Mouse (Mus musculus) ES-E14 (cell line): ENCODE results near the gene Tbc1d8b.
A peak's percentile ranks its signal among the peaks of the same experiment; 100 is the strongest.

Source experiments
- CHD2 ChIP-seq: IDR thresholded peaks from 2 replicates; pipeline ENCODE4 v1.6.1; 2014; ENCODE audit warnings: mild to moderate bottlenecking, low read depth, low read length, inconsistent platforms
- MAFK ChIP-seq: IDR thresholded peaks from 2 replicates; pipeline ENCODE4 v1.6.1; 2014; ENCODE audit warnings: mild to moderate bottlenecking, low read depth, low read length, inconsistent platforms; ENCODE audit not compliant: insufficient read depth
- ZC3H11A ChIP-seq: IDR thresholded peaks from 2 replicates; pipeline ENCODE4 v1.6.1; 2012; ENCODE audit warnings: low read depth, mild to moderate bottlenecking, inconsistent platforms, low read length, borderline replicate concordance
- ZNF384 ChIP-seq: IDR thresholded peaks from 2 replicates; pipeline ENCODE4 v1.6.1; 2012; ENCODE audit warnings: low read depth, low read length, inconsistent platforms

GRCm38 (mm10) chrX:139774309-139775083 lies 89.7 kb downstream of the Tbc1d8b start:
- TF ChIP-seq MAFK (no peak), CHD2 (no peak), ZC3H11A (peak; percentile 73), ZNF384 (no peak)
